Mouse (Mus musculus) brain, embryonic 18.5 days (tissue): Measurements from ENCODE around the gene Ice2.
A peak's percentile ranks its signal among the peaks of the same experiment; 100 is the strongest.

ENCODE experiments used
- DNase-seq: peaks from one replicate; pipeline ENCODE4 v3.0.0-alpha.2; 2012; ENCODE audit warnings: low read depth, low spot score

Gene Ice2

DNA sequence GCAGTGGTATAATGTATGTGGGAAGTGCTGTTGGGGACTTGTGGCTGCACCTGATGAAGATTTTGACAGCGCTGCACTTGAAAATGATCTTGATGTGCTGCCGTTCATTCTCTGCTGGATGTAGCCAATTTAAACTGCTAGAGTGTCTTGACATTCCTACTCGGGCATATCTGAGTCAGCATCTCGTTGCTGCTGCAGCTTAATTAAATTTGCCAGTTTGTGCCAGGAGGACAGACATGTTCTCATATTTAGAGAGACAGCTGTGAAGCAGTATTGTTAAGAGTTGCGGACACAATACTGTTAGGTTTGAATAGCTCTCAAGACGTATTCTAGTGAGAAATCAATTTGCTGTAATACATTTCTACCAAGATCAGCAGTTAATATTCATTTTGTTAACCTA is 7.0 kb downstream of the Ice2 start:
- DNase-seq = no peak

GRCm38 (mm10) chr9:69419476-69419875 is 21.8 kb downstream of the Ice2 start:
- DNase-seq = no peak

GRCm38 (mm10) chr9:69430531-69430930 is 32.8 kb downstream of the Ice2 start:
- no peak for DNase-seq

GRCm38 (mm10) chr9:69431863-69432555 is 34.3 kb downstream of the Ice2 start:
- DNase-seq = peak; percentile 39

- DNase-seq = no peak
These were observed 37.5 kb downstream of the Ice2 start for GRCm38 (mm10) chr9:69435194-69435593.

- no peak for DNase-seq
These were observed 38.0 kb downstream of the Ice2 start for GRCm38 (mm10) chr9:69435662-69436061.

- no peak for DNase-seq
These were observed 42.2 kb downstream of the Ice2 start for GRCm38 (mm10) chr9:69439805-69440357.

GRCm38 (mm10) chr9:69442471-69443038 is 44.8 kb downstream of the Ice2 start:
- DNase-seq = no peak

DNA sequence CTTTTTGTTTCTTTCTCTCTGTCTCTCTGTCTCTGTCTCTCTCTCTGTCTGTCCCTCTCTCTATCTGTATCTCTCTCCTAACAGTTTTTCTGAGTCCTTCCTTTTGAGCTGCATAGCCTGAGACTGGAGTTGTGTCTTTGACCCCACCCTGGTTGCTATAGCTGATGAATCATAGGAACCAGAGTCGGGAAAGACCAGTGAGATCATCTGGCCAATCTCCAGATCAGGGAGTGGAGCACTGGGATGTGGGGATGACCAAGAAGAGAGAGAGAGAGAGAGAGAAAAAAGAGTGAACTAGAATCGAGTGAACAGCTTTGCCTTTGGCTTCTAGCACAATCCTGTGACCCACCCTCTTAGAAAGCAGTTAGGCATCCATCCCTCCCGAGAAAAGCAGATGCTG is 45.5 kb downstream of the Ice2 start:
- no peak for DNase-seq

GRCm38 (mm10) chr9:69448801-69449200 is 51.1 kb downstream of the Ice2 start:
- DNase-seq = no peak

- no peak for DNase-seq
These were observed 52.9 kb downstream of the Ice2 start for GRCm38 (mm10) chr9:69450636-69451035.

DNA sequence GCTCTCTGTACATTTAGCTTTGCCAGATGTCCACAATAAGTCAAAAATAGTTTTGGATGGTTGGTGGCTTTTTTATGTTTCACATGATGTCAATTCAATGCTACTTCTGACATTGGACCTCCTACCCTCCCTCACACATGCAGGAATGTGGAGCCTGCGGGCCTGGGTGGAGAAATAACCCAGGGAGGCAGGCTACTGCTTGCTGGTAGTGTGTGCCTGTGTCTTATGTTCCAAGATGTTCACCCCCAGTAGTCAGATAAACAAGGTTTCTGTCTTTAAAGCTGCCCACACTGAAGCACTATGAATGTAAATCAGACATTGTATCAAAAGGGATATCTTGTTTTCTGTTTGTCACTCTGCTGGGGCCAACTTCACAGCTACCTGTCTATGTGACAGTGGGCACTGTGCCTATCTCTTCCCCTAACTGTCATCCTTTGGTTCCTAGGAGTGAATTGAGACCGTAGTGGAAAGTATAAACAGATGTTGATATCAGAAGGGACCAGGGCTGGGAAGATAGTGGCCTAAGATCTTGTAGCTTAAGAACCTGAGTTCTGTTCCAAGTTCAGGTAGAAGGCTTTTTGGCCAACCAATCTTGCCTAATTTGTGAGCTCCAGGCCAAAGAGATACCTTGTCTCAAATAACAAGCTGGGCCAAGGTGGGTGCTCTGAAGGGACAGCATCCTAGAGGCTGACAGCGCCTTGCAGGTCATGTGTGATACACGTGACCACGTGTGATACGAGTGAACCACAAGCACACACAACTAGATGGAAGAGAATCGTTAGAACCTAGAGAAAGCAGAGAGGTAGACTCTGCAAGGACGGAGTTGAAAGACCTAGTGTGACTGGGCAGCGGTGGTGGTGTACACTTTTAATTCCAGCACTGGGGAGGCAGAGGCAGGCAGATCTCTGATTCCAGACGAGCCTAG is 54.4 kb downstream of the Ice2 start:
- DNase-seq = no peak

GRCm38 (mm10) chr9:69453066-69453900 is 55.6 kb downstream of the Ice2 start, which contains the start of gene Anxa2:
Anxa2 (plus strand) TSS chr9:69453620.
- DNase-seq = no peak

GRCm38 (mm10) chr9:69453901-69454666 is 56.4 kb downstream of the Ice2 start:
- DNase-seq = no peak

- no peak for DNase-seq
These were observed 57.0 kb downstream of the Ice2 start for GRCm38 (mm10) chr9:69454691-69455090.

DNA sequence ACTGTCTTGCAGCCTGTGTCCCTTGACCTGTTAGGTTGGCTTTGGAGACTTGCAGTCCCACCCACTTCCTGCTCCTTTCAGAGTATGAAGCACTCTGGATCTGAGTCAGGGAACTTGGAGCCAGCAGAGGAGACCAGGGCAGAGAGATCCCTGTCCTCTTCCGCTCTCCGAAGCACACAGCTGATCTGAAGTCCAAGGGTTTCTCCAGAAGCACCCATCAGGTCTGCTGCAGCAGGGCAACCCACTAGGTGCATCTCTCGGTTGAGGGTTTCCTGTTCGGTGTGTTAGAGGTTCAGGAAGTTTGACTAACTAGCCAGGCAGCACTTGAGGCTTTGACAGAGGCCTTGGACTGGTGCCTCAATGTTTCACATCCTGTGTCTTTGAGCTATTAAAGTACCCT is 57.7 kb downstream of the Ice2 start:
- no peak for DNase-seq

- no peak for DNase-seq
These were observed 58.8 kb downstream of the Ice2 start for GRCm38 (mm10) chr9:69456406-69457075.

GRCm38 (mm10) chr9:69457143-69457542 is 59.4 kb downstream of the Ice2 start:
- no peak for DNase-seq

GRCm38 (mm10) chr9:69457747-69458625 is 60.3 kb downstream of the Ice2 start:
- DNase-seq = no peak
